Mouse (Mus musculus) Muller cell, postnatal 12 days (primary cell): ENCODE measurements around the gene Mapre3.

Experiments
- DNase-seq: peaks from one replicate; pipeline ENCODE4 v3.0.0-alpha.2; 2015; ENCODE audit errors: inconsistent ontology term

Gene Mapre3

DNA sequence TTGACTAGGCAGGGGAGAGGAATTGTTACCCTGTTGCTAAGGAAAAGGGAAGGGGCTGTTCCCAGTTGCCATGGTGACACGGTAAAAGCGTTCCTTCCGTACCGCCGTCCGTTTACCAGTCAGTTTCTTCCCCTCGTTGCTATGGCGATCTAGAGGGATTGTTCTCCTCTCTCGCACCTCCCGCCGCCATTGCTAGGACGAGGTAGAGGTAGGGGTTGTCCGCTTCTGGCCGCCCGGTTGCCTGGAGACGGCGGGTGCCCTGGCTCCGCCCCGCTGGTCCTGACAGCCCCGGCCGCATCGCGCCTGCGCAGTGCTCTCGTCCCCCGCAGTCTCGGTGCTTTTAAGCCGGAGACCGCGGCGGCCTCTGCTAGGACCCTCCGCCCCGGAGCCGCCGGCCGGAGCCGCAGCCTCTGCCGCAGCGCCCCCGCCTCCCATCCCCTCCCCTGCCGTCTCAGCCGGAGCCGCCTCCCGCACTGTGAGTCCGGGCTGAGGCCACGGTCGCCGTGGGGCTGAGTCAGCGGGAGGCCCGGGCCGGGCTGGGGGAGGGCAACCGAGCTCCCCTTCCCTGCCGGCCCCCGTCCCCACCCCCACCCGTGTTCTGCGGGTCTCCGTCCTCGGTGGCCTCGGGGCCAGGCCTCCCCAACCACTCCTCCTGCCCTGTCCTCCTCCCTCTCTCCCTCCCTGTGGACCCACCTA, at the start of gene Mapre3:
Gene Mapre3, plus strand, starts transcription at position 218 of the 696 bp plus-strand sequence.
- DNase-seq, result peak; percentile 94

DNA sequence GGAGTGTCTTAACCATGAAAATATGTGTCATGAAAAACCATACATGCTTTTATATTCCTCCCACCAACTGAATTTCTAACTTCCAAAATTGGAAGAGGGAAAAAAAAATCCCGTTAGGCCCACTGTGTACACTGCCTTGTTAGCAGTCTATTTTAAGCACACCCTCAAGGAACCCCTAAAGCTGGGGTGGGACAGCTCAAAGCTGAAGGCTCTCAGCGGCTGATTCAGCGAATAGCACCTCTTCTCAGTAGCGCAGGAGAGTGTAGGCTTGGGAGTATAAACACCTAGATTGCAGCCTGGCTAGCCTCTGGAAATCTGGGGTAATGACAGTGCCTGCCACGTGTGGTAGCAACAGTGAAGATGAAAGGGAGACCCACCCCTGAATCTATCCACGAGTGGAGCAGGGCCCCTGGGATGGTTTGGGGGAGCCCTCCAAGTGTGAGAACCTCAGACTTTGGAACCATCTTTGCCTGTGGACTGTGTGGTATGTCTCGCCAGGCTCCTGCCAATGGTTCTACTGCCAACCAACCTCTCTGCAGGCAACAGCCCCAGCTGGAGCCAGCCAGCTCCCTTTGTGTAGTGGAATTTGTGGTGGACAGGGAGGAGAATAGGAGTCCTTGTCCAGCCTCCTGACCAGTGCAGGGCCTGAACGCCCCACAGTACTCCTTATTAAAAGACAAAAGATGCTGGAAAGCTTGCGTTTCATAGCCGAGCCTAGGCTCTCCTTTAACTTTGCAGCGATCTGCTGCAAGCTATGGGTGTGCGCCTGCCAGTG, 48.7 kb upstream of the Mapre3 start:
- peak; percentile 95 for DNase-seq

- peak; percentile 51 for DNase-seq
Measured at GRCm38 (mm10) chr5:30768082-30768481, 46.4 kb upstream of the Mapre3 start.

DNA sequence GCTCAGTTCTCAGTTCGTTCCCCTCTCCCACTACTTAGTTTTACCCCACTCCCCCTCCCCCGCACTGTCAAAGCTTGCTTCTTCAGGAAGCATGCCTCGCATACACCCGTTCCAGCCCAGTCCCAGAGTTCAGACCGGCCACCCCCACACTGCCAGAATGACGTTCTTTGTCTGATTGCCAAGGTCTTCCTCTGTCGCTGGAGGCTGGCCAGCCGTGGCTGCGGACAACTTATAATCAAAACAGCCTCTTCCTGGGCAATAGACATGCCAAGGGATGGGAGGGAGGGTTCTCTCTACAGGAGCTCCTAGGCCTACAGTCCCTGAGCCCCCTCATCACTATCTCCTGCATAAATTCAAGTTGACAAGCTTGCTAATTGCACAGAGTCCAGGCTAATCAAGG, 45.8 kb upstream of the Mapre3 start:
- peak; percentile 95 for DNase-seq

- no peak for DNase-seq
Measured at GRCm38 (mm10) chr5:30769075-30769474, 45.4 kb upstream of the Mapre3 start.

GRCm38 (mm10) chr5:30774601-30775371, 39.7 kb upstream of the Mapre3 start:
- peak; percentile 93 for DNase-seq

DNA sequence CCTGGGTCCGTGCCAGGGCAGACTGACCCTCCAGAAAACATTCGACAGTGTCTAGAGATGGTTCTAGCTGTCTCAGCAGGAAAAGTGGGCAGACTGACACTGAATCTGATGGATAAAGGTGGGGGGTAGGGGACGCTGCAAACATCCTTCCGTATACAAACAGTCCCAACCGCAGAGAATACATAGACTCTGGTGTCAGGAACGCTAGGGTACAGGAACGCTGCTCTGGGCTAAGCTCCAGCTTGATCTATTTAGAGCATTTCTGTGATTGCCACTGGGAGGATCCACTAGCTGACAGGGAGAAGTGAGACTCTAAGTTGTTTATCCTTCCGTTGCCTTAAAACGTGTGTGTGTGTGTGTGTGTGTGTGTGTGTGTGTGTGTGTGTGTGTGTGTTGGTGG, 33.7 kb upstream of the Mapre3 start:
- no peak for DNase-seq

DNA sequence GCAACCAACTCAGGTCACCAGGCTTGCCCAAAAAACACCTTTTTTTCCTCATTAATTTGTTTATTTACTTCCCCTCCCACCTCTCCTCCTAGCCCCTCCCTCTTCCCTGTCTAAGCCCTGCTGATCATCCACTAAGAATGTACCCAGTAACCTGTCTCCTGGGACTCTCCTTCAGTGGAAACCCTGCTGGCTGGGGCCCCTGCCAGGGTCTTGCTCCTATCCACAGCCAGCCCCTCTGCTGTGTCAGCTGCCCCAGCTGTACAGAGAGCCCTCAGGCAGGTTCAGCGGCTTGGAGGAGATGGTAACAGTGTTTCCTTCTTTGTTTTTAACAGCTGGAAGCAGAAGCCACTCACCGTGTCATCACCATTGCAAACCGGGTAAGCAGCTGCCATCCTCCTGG, 33.3 kb upstream of the Mapre3 start:
- no peak for DNase-seq

GRCm38 (mm10) chr5:30787381-30787780, 27.1 kb upstream of the Mapre3 start:
- DNase-seq, result no peak

DNA sequence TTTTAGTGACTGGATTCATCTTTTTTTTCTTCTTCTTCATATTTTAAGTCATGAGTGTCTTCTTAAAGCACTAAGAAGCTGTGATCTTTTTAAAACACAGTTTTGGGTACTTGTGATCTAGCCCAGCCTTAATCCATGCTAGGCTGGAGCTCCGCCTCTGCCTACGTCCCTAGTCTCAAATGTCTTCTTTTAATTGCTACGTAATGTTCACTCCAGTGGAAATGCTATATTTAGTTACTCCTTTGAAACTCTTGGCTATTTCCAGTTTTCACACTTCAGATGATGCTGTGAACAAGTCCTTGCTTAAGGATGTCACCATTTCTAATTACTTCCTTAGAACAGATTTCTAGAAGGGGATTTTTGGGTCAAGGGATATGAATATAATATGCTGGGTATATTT, 24.4 kb upstream of the Mapre3 start:
- no peak for DNase-seq

- DNase-seq, result peak; percentile 66
Measured at GRCm38 (mm10) chr5:30796125-30796524, 18.3 kb upstream of the Mapre3 start.

GRCm38 (mm10) chr5:30797482-30797881, 17.0 kb upstream of the Mapre3 start:
- no peak for DNase-seq

DNA sequence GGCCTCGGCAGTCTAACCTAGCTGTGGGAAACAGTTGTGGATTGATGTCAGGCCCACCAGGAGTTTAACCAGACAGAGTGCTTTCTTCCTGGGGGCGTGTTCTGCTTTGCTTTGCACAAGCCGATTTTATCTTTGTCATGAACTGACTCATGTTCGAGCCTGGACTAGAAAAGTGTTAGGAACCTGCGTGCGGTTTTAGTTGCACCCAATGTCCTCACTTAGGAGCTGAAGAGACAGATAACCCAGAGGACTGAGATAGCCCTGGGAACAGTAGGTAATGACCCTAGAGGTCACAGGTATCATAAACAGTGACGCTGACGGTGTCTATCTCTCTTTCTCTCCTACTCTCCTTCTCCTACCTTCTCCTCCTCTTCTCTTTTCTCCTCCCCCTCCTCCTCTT, 16.5 kb upstream of the Mapre3 start:
- no peak for DNase-seq

DNA sequence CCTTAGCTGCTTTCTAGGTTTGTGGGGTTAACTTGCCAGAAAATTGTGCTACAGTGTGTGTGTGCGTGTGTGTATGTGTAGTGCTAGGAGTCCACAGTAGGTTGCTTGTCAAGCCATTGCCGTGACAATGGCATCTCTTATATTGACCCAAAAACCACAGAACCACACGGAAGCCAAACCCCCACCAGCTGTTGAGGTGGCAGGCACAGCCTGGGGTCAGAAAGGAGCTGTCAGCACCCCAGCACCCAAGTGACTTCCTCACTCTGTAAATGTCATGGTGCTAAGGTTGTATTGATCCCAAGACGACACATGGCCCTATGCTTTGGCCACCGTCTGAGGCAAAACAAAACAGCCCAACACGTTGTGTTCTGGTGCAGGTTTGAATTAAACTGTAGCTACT, 15.5 kb upstream of the Mapre3 start:
- no peak for DNase-seq

- no peak for DNase-seq
Measured at GRCm38 (mm10) chr5:30802724-30803467, 11.5 kb upstream of the Mapre3 start.

- peak; percentile 59 for DNase-seq
Measured at GRCm38 (mm10) chr5:30806106-30806505, 8.3 kb upstream of the Mapre3 start.

DNA sequence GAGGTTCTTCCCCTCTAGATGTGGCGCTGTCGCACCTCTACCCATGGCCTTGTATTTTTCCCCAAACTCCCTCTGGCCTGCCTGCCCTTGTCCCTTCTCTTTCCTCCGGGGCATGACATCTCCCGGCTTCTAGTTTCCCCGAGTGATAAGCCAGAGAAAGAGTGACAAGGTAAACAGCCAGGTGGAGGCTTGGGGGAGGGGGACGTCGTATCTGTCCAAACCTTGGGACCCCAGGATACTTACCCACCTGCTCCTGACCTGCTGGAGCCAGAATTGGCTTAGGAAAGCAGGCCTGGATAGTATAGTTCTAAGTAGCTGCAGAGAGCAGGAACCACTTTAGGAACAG, 652 bp downstream of the Mapre3 start:
- peak; percentile 47 for DNase-seq

GRCm38 (mm10) chr5:30816261-30816791, 1.9 kb downstream of the Mapre3 start:
- peak; percentile 69 for DNase-seq

DNA sequence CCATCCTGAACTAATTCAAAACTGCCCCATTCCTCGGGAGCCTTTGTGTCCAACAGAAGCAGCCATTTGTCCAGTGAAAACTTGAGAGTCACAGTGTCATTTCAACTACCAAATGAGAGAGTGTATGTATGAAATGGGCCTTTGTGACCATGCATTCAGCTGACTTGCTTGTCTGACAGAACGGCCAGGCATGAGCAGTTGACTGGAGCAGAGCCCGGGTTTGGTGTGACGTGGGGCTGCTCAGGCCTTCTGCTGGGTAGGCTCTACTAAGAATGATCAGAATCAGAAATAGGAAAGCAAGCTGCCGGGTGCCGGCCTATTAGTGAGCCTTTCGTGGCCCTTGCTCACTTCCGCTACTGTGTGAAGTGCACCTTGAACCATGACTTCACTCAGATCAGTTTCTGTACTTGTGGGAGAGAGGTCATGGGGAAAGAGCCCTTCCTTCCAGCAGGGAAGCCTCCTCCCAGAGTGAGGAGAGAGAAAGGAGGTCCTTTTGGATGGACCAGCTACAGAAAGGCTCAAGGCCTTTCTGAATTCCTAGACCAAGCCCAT, 4.4 kb downstream of the Mapre3 start:
- DNase-seq, result no peak

DNA sequence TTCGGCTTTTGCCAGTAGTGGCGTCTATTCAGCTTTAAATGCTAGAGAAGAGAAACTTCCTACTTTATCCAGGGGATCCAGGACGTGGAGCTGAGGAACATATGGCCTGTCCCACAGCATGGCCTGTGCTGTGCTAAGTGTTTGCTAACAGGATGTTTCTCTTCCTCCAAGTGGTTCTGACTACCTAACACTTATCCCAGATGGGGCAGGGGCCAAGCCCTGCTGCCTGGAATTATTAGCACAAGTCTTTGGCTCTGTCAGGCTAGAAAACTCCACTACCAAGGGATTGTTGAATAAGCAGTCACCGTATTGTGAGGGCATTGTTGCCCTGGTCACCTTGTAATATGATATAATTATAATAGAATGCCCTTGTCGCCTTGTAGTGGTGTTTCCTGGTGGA, 8.2 kb downstream of the Mapre3 start:
- no peak for DNase-seq

DNA sequence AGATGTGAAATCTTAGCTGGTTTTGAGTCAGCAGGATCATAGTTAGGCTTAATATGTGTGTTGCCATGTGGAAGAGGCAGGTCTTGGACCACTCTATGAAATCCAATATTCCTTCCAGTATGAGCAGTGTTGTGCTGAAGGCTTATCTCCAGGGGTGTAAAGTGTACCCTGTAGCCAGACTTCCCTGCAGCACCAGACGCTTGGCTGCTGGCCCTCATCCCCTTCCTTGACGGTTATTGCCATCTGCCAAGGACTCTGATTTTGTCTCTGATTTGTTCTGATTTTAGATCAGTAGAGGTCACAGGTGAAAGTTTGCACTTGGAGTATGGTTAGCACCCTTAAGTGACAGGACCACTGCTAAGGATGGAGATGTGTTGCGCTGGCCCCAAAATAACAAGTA, 8.7 kb downstream of the Mapre3 start:
- no peak for DNase-seq
